Mouse (Mus musculus) kidney, postnatal 36 days (tissue): ENCODE results near the gene Cd274.

Experiments used
- DNase-seq, 2 experiments: peaks; one replicate each; pipeline ENCODE4 v3.0.0; 2021 to 2022; ENCODE audit warnings: mixed read lengths in 2 of 2

Cd274 gene

DNA sequence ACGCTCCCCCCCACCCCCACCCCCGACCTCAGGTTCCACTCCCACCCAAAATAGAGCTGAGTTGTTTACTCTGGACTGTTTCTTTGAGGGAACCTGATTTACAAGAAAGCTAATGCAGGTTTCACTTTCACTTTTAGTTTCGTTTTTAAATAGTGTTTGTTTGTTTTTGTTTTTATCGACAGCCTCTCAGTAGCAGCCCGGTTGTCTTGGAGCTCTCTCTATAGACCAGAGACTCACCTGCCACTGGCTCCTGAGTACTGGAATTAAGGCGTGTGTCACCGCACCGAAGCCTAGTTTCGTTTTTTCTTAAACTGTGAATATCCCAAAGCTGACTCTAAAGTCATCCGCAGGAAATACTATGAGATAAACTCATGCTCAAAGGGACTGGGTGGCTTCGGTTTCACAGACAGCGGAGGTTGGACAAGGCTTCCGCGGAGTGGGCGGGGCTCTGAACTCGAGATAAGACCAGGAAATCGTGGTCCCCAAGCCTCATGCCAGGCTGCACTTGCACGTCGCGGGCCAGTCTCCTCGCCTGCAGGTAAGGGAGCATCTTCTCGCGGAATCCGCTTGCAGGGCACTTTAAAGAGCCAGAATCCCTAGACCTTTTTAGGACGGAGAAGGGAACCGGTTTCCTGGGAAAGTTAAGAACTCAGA lies at the start of gene Cd274, which contains the start of gene Plgrkt:
TSS of gene Cd274 (plus strand) at position 487 of the 654 bp plus-strand sequence.
TSS of gene Plgrkt (minus strand) at position 422 of the 654 bp plus-strand sequence.
- DNase-seq = peak; percentile 90 to 92

DNA sequence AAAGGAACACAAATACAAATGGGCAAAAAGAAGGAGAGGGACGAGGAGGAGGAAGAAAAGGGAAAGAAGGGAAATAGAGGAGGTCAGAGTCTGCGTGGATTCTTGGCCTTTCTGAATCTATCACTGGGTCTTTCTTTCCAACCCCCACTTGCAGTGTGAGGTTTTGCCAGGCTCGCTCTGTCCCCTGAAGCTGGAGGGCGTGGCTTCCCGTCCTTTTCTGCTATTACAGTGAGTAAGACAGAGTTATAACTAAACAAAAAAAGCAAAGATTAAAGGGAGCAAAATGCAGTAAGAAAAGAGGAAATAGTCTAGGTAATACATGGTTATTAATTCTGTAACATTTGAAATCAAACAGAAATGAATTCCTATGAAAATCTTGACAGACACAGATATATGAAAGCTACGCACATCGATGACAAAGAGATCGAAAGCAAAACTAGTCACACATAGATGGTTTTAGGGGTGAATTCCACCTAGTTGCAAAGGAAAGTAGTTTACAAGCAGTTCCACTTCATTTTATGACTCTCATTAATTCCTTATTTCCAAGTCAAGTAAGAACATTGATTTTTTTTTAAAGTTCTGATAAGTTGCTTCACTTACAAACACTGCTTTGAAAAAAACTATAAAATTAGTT lies 43.7 kb upstream of the Cd274 start:
- no peak for DNase-seq

- DNase-seq = peak; percentile 69 to 91
Observed at GRCm38 (mm10) chr19:29325053-29325851, 42.0 kb upstream of the Cd274 start, which contains the start of gene Insl6. Insl6 (minus strand) TSS chr19:29325356.

DNA sequence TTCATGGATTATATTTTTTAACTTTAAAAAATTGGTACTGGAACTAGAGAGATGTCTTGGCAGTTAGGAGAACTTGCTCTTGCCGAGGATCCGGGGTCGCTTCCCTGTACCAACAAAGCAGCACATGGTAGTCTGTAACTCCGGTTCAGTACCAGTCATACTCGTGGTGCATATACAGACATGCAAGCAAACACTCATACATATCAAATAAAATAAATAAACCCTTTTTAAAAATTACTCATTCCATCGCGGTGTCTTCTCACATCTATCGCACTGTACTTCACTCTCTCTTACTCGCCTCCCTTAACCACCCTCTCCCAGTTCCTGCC lies 41.4 kb upstream of the Cd274 start:
- DNase-seq = no peak

DNA sequence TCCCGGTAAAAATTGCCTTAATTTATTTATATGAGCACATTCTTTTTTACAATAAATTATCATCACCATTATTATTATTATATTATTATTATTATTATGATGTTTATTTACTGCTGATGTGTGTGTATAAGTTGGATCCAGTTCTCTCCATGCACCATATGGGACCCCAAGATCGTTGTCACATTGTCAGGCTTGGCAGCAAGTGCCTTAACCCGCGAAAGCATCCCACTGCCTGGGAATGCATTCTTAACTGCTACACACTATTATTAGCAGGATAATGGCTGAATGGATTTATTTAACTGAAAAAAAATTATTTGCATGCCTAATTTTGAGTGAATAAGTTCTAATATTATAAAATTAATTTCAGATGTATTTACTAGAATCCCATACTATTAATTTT lies 40.9 kb upstream of the Cd274 start:
- no peak for DNase-seq

- DNase-seq = no peak
Observed at GRCm38 (mm10) chr19:29326822-29327552, 40.3 kb upstream of the Cd274 start.

DNA sequence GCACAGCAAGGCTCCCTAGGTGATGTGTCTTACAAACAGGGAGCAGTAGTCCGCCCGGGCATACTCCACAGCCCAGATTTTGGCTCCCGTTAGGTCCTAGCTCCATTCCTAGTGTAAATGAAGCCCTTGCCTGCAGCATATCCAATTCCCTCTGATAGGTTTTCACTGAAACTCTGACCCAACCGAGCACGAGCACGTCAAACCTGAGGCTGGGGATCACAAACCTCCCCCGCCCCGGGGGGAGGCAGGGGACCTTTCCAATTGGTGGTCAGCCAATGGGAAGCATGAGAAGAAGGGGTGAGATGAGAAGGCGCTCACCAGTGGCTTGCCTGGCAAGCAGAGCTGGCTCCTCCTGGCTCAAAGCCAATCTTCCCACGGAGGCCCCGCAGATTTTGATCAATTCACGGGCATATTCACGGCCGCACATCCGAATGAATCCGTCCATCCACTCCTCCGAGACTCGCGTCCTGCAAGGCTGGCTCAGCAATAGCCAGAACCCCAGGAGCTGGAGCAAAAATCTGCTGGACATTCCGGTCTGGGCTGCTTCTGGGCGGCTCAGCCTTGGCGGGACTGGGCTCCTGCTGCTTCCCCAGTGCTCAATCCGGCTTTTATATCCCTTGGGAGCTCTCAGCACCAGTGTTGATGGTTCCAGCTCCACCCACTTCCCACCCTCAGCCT lies 33.0 kb upstream of the Cd274 start, which contains the start of gene Rln1:
TSS of gene Rln1 (minus strand) at position 603 of the 678 bp plus-strand sequence.
- peak; percentile 54 to 69 for DNase-seq

- DNase-seq = no peak
Observed at GRCm38 (mm10) chr19:29336624-29337023, 30.6 kb upstream of the Cd274 start.

DNA sequence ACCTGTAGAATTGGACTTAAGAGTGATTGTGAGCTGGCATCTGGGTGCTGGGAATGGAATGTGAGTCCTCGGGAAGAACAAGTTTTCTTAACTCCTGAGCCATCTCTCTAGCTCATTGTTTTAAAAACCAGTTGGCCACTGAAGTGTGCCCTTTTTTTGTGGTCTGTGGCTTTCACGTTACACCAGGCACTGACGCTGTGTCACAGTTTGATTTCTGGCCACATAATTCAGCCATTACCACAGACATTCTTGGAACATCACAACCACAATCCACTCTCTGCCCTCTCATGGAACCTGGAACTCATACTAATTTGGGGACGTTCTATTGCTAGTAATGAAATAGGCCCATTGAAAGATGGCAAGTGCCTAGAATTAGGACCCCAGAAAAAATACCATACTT lies 26.2 kb upstream of the Cd274 start:
- DNase-seq = no peak

GRCm38 (mm10) chr19:29342281-29342680 lies 25.0 kb upstream of the Cd274 start:
- DNase-seq = no peak

DNA sequence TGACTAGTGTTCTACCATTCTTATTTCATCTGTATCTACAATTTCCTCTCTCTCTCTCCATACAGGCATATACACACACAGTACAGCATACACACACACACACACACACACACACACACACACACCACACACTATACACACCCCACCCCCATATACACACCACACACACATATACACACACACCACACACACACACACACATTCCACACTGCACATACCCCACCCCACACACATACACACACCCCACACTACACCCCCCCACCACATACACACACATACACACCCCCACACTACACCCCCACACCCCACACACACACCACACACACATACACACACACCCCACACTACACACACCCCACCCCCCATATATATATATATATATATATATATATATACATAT lies 22.4 kb upstream of the Cd274 start:
- no peak for DNase-seq

- no peak for DNase-seq
Observed at GRCm38 (mm10) chr19:29345636-29346035, 21.6 kb upstream of the Cd274 start.

DNA sequence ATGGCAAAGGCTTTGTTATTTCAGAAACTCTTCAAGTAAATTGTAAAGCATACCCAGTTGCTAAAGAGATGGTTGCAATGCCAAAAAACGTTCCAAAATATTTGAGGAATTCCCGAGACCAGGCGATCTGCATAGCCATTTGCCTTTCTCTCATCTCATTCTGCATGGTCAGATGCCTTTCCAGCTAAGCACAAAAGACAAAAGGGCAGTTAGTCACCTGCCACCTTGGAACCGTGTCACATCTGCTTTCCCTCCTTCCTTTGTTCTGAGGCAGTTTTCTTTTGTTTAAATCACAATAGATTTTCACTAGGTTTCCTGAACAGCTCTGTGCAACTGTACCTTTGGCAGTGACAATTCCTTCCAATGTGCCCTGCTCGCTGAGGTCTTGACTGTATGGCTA lies 16.3 kb upstream of the Cd274 start:
- DNase-seq = no peak

DNA sequence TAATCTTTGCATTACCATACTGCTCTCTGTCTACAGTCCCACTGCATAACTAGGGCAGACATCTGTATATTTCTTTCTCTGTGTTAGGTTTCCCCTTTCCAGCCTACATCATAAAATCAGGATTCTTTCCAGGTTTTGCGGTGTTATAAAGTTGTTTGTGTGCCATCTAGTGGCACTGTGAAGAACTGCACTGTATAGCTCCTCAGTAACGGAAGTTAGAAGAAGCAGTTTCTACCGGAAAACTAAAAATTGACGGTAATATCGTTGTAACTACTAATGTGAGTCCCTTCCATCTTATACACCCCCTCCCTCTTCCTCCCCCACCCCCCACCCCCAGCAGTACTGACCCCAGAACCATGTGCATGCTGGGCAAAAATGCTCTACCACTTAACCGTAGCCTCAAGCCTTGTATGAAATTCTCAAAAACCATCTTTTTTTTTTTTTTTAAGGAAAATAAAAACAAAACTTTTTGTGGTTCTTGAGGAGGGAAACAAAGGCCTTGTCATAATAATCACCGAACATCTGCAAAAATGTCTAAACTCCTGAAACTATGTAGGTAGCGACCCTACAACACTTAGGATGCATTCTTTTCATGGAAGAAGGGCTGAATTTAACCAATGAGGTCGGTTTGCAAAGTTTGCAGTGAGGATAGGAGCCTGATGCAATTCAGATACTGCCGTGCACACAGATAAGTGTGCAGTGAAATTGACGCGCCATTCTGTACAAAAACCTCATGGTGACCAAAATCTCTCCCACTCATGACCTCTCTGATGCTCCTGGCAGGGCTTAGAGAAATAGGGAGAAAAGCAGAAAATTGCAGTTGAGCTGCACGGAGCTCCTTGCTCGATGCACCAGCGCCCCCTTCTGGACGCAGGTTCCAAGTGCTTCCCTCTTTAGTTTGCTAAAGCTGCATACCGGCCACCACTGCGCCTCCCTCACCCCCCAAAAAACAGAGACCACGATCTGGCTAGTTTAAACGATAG lies 12.1 kb upstream of the Cd274 start:
- peak; percentile 88 to 97 for DNase-seq

- peak; percentile 20 to 51 for DNase-seq
Observed at GRCm38 (mm10) chr19:29356281-29356680, 11.0 kb upstream of the Cd274 start.

- DNase-seq = no peak
Observed at GRCm38 (mm10) chr19:29360251-29360650, 7.0 kb upstream of the Cd274 start.

GRCm38 (mm10) chr19:29361468-29362130 lies 5.7 kb upstream of the Cd274 start:
- DNase-seq = peak; percentile 94 to 96

GRCm38 (mm10) chr19:29362173-29362930 lies 4.9 kb upstream of the Cd274 start:
- DNase-seq = no peak

- no peak for DNase-seq
Observed at GRCm38 (mm10) chr19:29363557-29363956, 3.7 kb upstream of the Cd274 start.

GRCm38 (mm10) chr19:29364076-29364475 lies 3.2 kb upstream of the Cd274 start:
- DNase-seq = no peak
